Mouse (Mus musculus) left cerebral cortex, postnatal 25 days (tissue): ENCODE data around the gene Nmnat2. TPM values are rescaled to one million over a fixed set of nuclear protein-coding genes. Genes with fewer than 3 reads are reported as not detected.

Source experiments
- DNase-seq, 2 experiments: peaks; one replicate each; pipeline ENCODE4 v3.0.0; 2022; ENCODE audit warnings: low spot score in 2 of 2, mixed read lengths in 1 of 2
- intact Hi-C: fragments of 180-260 bp; cut with DNase I; formaldehyde crosslinking; loops from one replicate; pipeline ENCODE4 v1.15.1; 2025
- total RNA-seq, 2 experiments: library from RNA; stranded (reverse); gene quantifications; 2 replicates each; pipeline ENCODE4 v1.2.3; 2021

Gene Nmnat2
- total RNA-seq, 2 experiments from 2014 or later = 153 to 155 TPM

GRCm38 (mm10) chr1:153042318-153042717 lies 87.5 kb downstream of the Nmnat2 start:
- no peak for DNase-seq
- intact Hi-C loops = no loop called here

GRCm38 (mm10) chr1:153043332-153043731 lies 88.5 kb downstream of the Nmnat2 start:
- no peak for DNase-seq
- intact Hi-C loops = no loop called here

GRCm38 (mm10) chr1:153045368-153045767 lies 90.6 kb downstream of the Nmnat2 start:
- intact Hi-C loops = no loop called here
- DNase-seq = peak in 1 of 2 experiments; percentile 66

GRCm38 (mm10) chr1:153048147-153048878 lies 93.5 kb downstream of the Nmnat2 start:
- no peak for DNase-seq
- intact Hi-C loops = loop anchor here (2.0 kb wide), 1 partner anchor 42 kb away; no protein-coding TSS in a partner anchor

- intact Hi-C loops = loop anchor here (2.0 kb wide), 1 partner anchor 41 kb away; no protein-coding TSS in a partner anchor
- no peak for DNase-seq
Observed at GRCm38 (mm10) chr1:153049451-153049850, 94.7 kb downstream of the Nmnat2 start.

- intact Hi-C loops = loop anchor here (5.0 kb wide), 2 partner anchors 94 to 149 kb away; partner anchors contain the start of gene Smg7
- DNase-seq = no peak
Observed at GRCm38 (mm10) chr1:153051474-153051873, 96.7 kb downstream of the Nmnat2 start.

- no peak for DNase-seq
- intact Hi-C loops = loop anchor here (5.0 kb wide), 2 partner anchors 96 to 151 kb away; partner anchors contain the start of gene Smg7
Observed at GRCm38 (mm10) chr1:153053619-153054018, 98.8 kb downstream of the Nmnat2 start.

GRCm38 (mm10) chr1:153054112-153054821 lies 99.5 kb downstream of the Nmnat2 start:
- peak in 1 of 2 experiments; percentile 64 for DNase-seq
- intact Hi-C loops = loop anchor here (5.0 kb wide), 2 partner anchors 97 to 152 kb away; partner anchors contain the start of gene Smg7

GRCm38 (mm10) chr1:153058290-153058689 lies 103.5 kb downstream of the Nmnat2 start:
- intact Hi-C loops = no loop called here

GRCm38 (mm10) chr1:153059626-153060025 lies 104.8 kb downstream of the Nmnat2 start:
- intact Hi-C loops = no loop called here
- DNase-seq = no peak

More at GRCm38 (mm10) chr1:153058290-153058689, 103.5 kb downstream of the Nmnat2 start:
- no peak for DNase-seq

GRCm38 (mm10) chr1:153062547-153062946 lies 107.8 kb downstream of the Nmnat2 start:
- intact Hi-C loops = no loop called here

GRCm38 (mm10) chr1:153064784-153065390 lies 110.1 kb downstream of the Nmnat2 start:
- intact Hi-C loops = no loop called here
- no peak for DNase-seq

More at GRCm38 (mm10) chr1:153062547-153062946, 107.8 kb downstream of the Nmnat2 start:
- DNase-seq = no peak

GRCm38 (mm10) chr1:153065473-153066386 lies 110.9 kb downstream of the Nmnat2 start:
- DNase-seq = peak in 1 of 2 experiments; percentile 79
- intact Hi-C loops = no loop called here

GRCm38 (mm10) chr1:153066387-153066781 lies 111.6 kb downstream of the Nmnat2 start:
- intact Hi-C loops = no loop called here
- no peak for DNase-seq

GRCm38 (mm10) chr1:153071563-153071962 lies 116.8 kb downstream of the Nmnat2 start:
- intact Hi-C loops = no loop called here
- no peak for DNase-seq

- DNase-seq = no peak
- intact Hi-C loops = no loop called here
Observed at GRCm38 (mm10) chr1:153071995-153072394, 117.2 kb downstream of the Nmnat2 start.

- no peak for DNase-seq
- intact Hi-C loops = no loop called here
Observed at GRCm38 (mm10) chr1:153072711-153073110, 117.9 kb downstream of the Nmnat2 start.

- intact Hi-C loops = no loop called here
Observed at GRCm38 (mm10) chr1:153073441-153073840, 118.6 kb downstream of the Nmnat2 start.

GRCm38 (mm10) chr1:153075087-153075736 lies 120.4 kb downstream of the Nmnat2 start:
- DNase-seq = no peak
- intact Hi-C loops = no loop called here

More at GRCm38 (mm10) chr1:153073441-153073840, 118.6 kb downstream of the Nmnat2 start:
- DNase-seq = no peak
